Mouse (Mus musculus) neural tube, embryonic 11.5 days (tissue): ENCODE data around the gene Dchs1. TPM values are rescaled to one million over a fixed set of nuclear protein-coding genes. Genes with fewer than 3 reads are reported as not detected.
A peak's percentile ranks its signal among the peaks of the same experiment; 100 is the strongest.

Experiments used
- ATAC-seq: fragments of 200-750 bp; cut with Nextera tagmentation; 2 replicates; pipeline ENCODE4 v1.8.0; 2017; ENCODE audit warnings: moderate number of reproducible peaks, mild to moderate bottlenecking, moderate TSS enrichment, moderate library complexity; ENCODE audit not compliant: insufficient read depth, low FRiP score, low TSS enrichment
- DNase-seq: peaks from one replicate; pipeline ENCODE4 v3.0.0-alpha.2; 2015; ENCODE audit warnings: low spot score
- H3K27ac ChIP-seq: fragments of 300-500 bp; sonication (generic); 2 replicates; pipeline ENCODE4 v1.5.1; 2014; ENCODE audit warnings: low read depth, mild to moderate bottlenecking, low read length
- H3K27me3 ChIP-seq: fragments of 300-500 bp; sonication (generic); 2 replicates; pipeline ENCODE4 v1.6.1; 2014; ENCODE audit warnings: mild to moderate bottlenecking, low read length, mixed read lengths; ENCODE audit not compliant: control insufficient read depth, insufficient read depth
- H3K36me3 ChIP-seq: fragments of 300-500 bp; sonication (generic); 2 replicates; pipeline ENCODE4 v1.6.1; 2014; ENCODE audit warnings: mild to moderate bottlenecking, low read length, moderate library complexity, mixed read lengths; ENCODE audit not compliant: control insufficient read depth, insufficient read depth
- H3K4me1 ChIP-seq: fragments of 300-500 bp; sonication (generic); 2 replicates; pipeline ENCODE4 v1.6.1; 2014; ENCODE audit warnings: low read length, mixed read lengths; ENCODE audit not compliant: control insufficient read depth, insufficient read depth
- H3K4me2 ChIP-seq: fragments of 300-500 bp; sonication (generic); 2 replicates; pipeline ENCODE4 v1.6.1; 2014; ENCODE audit warnings: low read depth, mild to moderate bottlenecking, moderate library complexity
- H3K4me3 ChIP-seq: fragments of 300-500 bp; sonication (generic); 2 replicates; pipeline ENCODE4 v1.5.1; 2014; ENCODE audit warnings: low read depth, low read length
- H3K9ac ChIP-seq: fragments of 300-500 bp; sonication (generic); 2 replicates; pipeline ENCODE4 v1.6.1; 2014; ENCODE audit warnings: mild to moderate bottlenecking, low read length
- H3K9me3 ChIP-seq: fragments of 300-500 bp; sonication (generic); 2 replicates; pipeline ENCODE4 v1.6.1; 2016; ENCODE audit warnings: low read length; ENCODE audit not compliant: control insufficient read depth
- WGBS: fragments of 180-500 bp; shearing (Covaris S2); extraction: QIAGEN DNeasy Blood & Tissue Kit; methylation state at CpG from one replicate; pipeline ENCODE4 v1.1.7; 2014; 5-methylcytosine and 5-hydroxymethylcytosine counted together
- polyA plus RNA-seq: library from polyadenylated mRNA; unstranded; fragments of >200 nt; fragmentation: Nextera tagmentation; extraction: Ambion mirVana; gene quantifications from 2 replicates; pipeline ENCODE4 v1.2.1, GENCODE M21; 2014

Gene Dchs1
- polyA plus RNA-seq, 1 experiment from 2014 or later: 22.3 TPM

DNA sequence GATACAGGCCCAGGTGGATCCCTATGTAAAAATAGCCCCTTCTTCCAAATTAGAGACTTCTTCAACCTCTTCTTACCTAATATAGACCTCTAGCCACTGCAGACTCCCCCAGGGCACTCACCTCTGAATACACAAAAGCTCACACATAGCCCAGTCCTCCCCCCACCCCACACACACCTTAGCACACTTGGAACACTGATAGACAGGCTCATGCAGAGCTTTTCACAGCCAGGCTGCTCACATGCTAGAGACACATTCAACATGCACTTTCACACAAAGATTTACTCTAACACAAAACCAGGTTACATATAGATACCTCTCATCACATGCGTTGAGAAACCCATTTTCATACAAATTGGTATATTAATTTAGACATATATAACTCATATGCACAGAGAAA lies 10.1 kb downstream of the Dchs1 start:
- H3K27ac ChIP-seq: no peak overlapping the region
- no peak for ATAC-seq

DNA sequence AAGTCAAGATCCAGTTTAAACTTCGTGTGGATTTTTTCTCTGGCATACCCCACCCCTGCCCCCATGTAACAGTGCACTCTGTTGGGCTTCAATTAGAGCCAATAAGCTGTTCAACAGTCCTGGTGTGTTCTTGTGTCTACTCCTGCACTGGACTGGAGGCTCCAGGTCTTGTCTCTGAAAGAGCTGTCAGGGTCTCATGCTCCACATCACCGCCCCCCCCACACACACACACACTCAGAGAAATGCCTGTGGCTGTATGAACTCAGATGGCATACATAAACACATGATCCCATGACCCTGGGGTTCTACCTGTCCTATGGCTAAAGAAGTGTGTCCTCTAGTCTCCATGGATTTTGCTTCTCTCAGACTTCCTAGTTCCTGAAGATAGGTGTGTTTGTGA lies 11.4 kb downstream of the Dchs1 start:
- Histone ChIP-seq H3K9ac (no peak overlapping the region), H3K27me3 (no peaks in the 10 kb centered on the region), H3K36me3 (peaks cover 18% of the 10 kb centered on the region), H3K4me2 (no peak overlapping the region), H3K4me3 (no peak overlapping the region), H3K4me1 (peaks cover 14% of the 10 kb centered on the region), H3K27ac (no peak overlapping the region), H3K9me3 (no peaks in the 10 kb centered on the region)
- WGBS: 93% methylated on average over 2 of the region's 2 CpGs
- ATAC-seq (no peak), DNase-seq (no peak)

More for the DNA sequence above, 10.1 kb downstream of the Dchs1 start:
- peaks cover 14% of the 10 kb centered on the region for H3K4me1 ChIP-seq
- 89% methylated on average over 1 of the region's 1 CpGs for WGBS
- H3K27me3 ChIP-seq: no peaks in the 10 kb centered on the region
- no peak for DNase-seq
- H3K9me3 ChIP-seq: no peaks in the 10 kb centered on the region
- peaks cover 13% of the 10 kb centered on the region for H3K36me3 ChIP-seq
- no peak overlapping the region for H3K4me3 ChIP-seq
- H3K9ac ChIP-seq: no peak overlapping the region
- no peak overlapping the region; the same call in 1 of the 2 replicates for H3K4me2 ChIP-seq

- peaks cover 14% of the 10 kb centered on the region for H3K4me1 ChIP-seq
- WGBS: 56% methylated on average over 8 of the region's 8 CpGs
- H3K27ac ChIP-seq: no peak overlapping the region
- H3K27me3 ChIP-seq: no peaks in the 10 kb centered on the region
- ATAC-seq (no peak), DNase-seq (no peak)
- H3K4me3 ChIP-seq: no peak overlapping the region
- H3K4me2 ChIP-seq: no peak overlapping the region
- H3K9me3 ChIP-seq: no peaks in the 10 kb centered on the region
- H3K36me3 ChIP-seq: peaks cover 16% of the 10 kb centered on the region
- H3K9ac ChIP-seq: no peak overlapping the region
Measured at GRCm38 (mm10) chr7:105774661-105775060, 12.8 kb downstream of the Dchs1 start.

DNA sequence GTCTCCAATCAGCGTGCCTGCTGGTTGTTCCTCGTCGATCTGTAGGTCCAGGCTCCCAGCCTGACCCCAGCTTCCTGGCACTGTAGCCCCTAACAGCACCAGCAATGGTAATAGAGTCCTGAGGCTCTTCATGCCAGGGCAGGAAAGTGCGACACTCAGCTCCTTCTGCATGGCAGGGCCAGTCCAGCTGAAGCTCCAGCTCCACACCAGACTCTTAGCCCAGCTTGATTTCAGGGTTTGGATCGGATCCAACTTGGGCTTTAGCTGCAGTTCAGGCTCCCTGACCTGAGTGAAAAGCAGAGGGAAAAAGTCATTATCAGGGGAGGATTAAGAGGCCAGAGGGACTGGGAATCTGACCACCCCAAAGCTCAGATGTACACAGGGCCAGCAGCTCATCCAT lies 14.4 kb downstream of the Dchs1 start:
- no peak overlapping the region for H3K27ac ChIP-seq
- ATAC-seq (no peak), DNase-seq (no peak)
- H3K27me3 ChIP-seq: no peaks in the 10 kb centered on the region
- peaks cover 16% of the 10 kb centered on the region for H3K36me3 ChIP-seq
- H3K9ac ChIP-seq: no peak overlapping the region
- peaks cover 13% of the 10 kb centered on the region for H3K4me1 ChIP-seq
- H3K4me2 ChIP-seq: no peak overlapping the region
- no peaks in the 10 kb centered on the region for H3K9me3 ChIP-seq
- H3K4me3 ChIP-seq: no peak overlapping the region
- WGBS: 93% methylated on average over 5 of the region's 5 CpGs

- Histone ChIP-seq H3K4me3 (no peak overlapping the region), H3K27me3 (no peaks in the 10 kb centered on the region), H3K4me1 (peaks cover 15% of the 10 kb centered on the region), H3K9ac (no peak overlapping the region), H3K4me2 (no peak overlapping the region), H3K9me3 (no peaks in the 10 kb centered on the region), H3K36me3 (peaks cover 16% of the 10 kb centered on the region), H3K27ac (no peak overlapping the region)
- ATAC-seq: no peak
- DNase-seq: no peak
- WGBS: 96% methylated on average over 15 of the region's 15 CpGs
Measured at GRCm38 (mm10) chr7:105772331-105772730, 15.1 kb downstream of the Dchs1 start.

GRCm38 (mm10) chr7:105769959-105770358 lies 17.5 kb downstream of the Dchs1 start:
- ATAC-seq: no peak
- Histone ChIP-seq H3K4me2 (no peak overlapping the region), H3K4me3 (no peak overlapping the region), H3K9me3 (no peaks in the 10 kb centered on the region), H3K4me1 (peaks cover 14% of the 10 kb centered on the region), H3K27ac (no peak overlapping the region), H3K27me3 (0 out of 2 replicates have a peak, but pooled peaks cover 2% of the 10 kb centered on the region), H3K9ac (no peak overlapping the region), H3K36me3 (peaks cover 26% of the 10 kb centered on the region)
- 91% methylated on average over 3 of the region's 3 CpGs for WGBS
- no peak for DNase-seq

DNA sequence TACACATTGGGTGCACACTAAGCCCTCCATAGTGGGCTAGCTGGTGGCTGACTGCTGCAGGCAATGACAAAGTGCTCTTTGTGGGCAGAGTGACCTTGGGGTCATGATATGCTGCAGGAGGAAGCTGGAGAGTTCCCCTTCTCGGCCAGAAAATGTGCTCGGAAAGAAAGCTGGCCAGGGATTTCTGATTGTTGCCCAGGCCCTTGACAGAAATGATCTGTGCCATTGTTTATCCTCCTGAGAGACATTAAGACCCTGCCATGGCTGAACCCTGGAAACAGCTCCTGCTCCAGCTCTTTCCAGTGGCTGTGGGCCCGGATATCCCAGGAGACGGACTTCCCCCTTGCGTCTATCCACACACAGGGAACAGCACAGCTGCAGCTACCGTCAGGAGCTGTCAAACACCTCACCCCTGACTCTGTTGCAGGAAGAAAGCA lies 19.7 kb downstream of the Dchs1 start:
- peaks cover 36% of the 10 kb centered on the region for H3K36me3 ChIP-seq
- no peaks in the 10 kb centered on the region for H3K9me3 ChIP-seq
- no peak overlapping the region for H3K4me2 ChIP-seq

DNA sequence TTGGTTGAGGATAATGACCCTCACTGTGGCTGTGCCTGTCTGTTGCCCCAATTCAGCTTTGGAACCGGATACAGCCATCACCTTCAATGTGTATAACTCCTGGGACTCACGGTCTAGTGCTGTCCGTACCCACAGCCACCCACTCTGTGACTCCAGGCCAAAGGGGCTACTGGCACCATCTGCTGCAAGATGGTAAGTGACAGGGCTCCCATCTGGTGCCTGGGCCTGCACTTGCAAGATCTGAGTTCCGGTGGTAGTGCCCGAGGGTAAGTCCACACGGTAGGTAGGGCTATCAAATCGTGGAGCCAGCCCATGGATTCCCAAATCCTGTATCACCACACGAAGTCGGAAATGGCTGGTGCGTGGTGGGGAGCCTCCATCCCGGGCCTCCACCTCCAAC lies 23.1 kb downstream of the Dchs1 start:
- H3K36me3 ChIP-seq: peaks cover 32% of the 10 kb centered on the region
- H3K27me3 ChIP-seq: peaks cover 23% of the 10 kb centered on the region
- DNase-seq: no peak

More for the DNA sequence above, 19.7 kb downstream of the Dchs1 start:
- H3K4me1 ChIP-seq: peaks cover 12% of the 10 kb centered on the region
- DNase-seq: no peak
- peaks cover 19% of the 10 kb centered on the region for H3K27me3 ChIP-seq
- no peak overlapping the region for H3K9ac ChIP-seq
- whole genome bisulfite sequencing: 12% methylated on average over 6 of the region's 6 CpGs
- no peak overlapping the region for H3K4me3 ChIP-seq
- ATAC-seq: no peak
- peak overlapping the region; percentile 27; the same call in 1 of the 2 replicates for H3K27ac ChIP-seq

GRCm38 (mm10) chr7:105762517-105763270 lies 24.8 kb downstream of the Dchs1 start:
- Histone ChIP-seq H3K27ac (no peak overlapping the region), H3K9ac (no peak overlapping the region), H3K4me1 (0 out of 2 replicates have a peak, but pooled peaks cover 3% of the 10 kb centered on the region), H3K4me2 (no peak overlapping the region), H3K36me3 (peaks cover 44% of the 10 kb centered on the region), H3K27me3 (peaks cover 23% of the 10 kb centered on the region), H3K9me3 (no peaks in the 10 kb centered on the region), H3K4me3 (no peak overlapping the region)
- 19% methylated on average over 55 of the region's 55 CpGs for WGBS
- ATAC-seq (no peak), DNase-seq (no peak)

More for the DNA sequence above, 23.1 kb downstream of the Dchs1 start:
- no peak for ATAC-seq
- Histone ChIP-seq H3K4me3 (no peak overlapping the region), H3K9ac (no peak overlapping the region), H3K9me3 (no peaks in the 10 kb centered on the region), H3K27ac (no peak overlapping the region), H3K4me1 (peaks cover 12% of the 10 kb centered on the region), H3K4me2 (no peak overlapping the region)
- WGBS: 92% methylated on average over 11 of the region's 11 CpGs
